Mouse (Mus musculus) CD4-positive helper T cell, adult 2 months (primary cell): ENCODE measurements around the gene Afp.

ENCODE experiments used
- DNase-seq: peaks from one replicate; pipeline ENCODE4 v3.0.0-alpha.2; 2012; ENCODE audit warnings: low read depth, missing footprints, low spot score

Gene Afp

GRCm38 (mm10) chr5:90490518-90490917 lies at the start of gene Afp:
Gene Afp (plus strand): TSS chr5:90490737.
- no peak for DNase-seq

GRCm38 (mm10) chr5:90447577-90447976 lies 43.0 kb upstream of the Afp start:
- DNase-seq: no peak

GRCm38 (mm10) chr5:90449961-90450360 lies 40.6 kb upstream of the Afp start:
- DNase-seq: no peak

- peak; percentile 57 for DNase-seq
Observed at GRCm38 (mm10) chr5:90452711-90453110, 37.8 kb upstream of the Afp start.

DNA sequence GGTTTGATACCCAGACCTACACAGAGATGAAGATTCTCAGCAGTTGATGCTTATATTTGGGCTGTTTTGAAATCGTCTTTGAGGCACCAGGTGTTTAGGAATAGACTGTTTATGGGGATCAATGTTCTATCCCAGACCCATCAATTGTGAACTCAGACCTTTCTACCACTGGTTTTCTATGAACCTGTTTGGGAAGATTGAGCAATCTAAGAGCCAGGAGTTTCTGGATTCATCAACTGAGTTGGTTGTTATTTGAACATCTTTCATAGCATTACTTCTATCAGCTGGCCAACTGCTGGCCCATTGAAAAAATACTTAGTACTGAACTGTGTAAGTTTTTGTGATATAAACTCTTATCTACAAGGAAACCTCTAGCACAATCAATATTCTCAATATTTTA lies 33.3 kb upstream of the Afp start:
- DNase-seq: no peak

- no peak for DNase-seq
Observed at GRCm38 (mm10) chr5:90458727-90459126, 31.8 kb upstream of the Afp start.

DNA sequence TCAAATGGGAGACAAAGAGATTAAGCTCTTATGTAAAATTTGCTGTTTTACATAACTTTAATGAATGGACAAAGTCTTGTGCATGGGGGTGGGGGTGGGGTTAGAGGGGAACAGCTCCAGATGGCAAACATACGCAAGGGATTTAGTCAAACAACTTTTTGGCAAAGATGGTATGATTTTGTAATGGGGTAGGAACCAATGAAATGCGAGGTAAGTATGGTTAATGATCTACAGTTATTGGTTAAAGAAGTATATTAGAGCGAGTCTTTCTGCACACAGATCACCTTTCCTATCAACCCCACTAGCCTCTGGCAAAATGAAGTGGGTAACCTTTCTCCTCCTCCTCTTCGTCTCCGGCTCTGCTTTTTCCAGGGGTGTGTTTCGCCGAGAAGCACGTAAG lies 29.9 kb upstream of the Afp start, which contains the start of gene Alb:
Alb (plus strand) TSS at position 279 of the 400 bp plus-strand sequence.
- DNase-seq: no peak

GRCm38 (mm10) chr5:90466806-90467205 lies 23.7 kb upstream of the Afp start:
- DNase-seq: no peak

GRCm38 (mm10) chr5:90467245-90467644 lies 23.3 kb upstream of the Afp start:
- no peak for DNase-seq

- no peak for DNase-seq
Observed at GRCm38 (mm10) chr5:90470836-90471235, 19.7 kb upstream of the Afp start.

- no peak for DNase-seq
Observed at GRCm38 (mm10) chr5:90473902-90474301, 16.6 kb upstream of the Afp start.

DNA sequence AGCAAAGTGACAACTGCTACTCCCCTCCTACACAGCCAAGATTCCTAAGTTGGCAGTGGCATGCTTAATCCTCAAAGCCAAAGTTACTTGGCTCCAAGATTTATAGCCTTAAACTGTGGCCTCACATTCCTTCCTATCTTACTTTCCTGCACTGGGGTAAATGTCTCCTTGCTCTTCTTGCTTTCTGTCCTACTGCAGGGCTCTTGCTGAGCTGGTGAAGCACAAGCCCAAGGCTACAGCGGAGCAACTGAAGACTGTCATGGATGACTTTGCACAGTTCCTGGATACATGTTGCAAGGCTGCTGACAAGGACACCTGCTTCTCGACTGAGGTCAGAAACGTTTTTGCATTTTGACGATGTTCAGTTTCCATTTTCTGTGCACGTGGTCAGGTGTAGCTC lies 16.2 kb upstream of the Afp start:
- DNase-seq: no peak

- no peak for DNase-seq
Observed at GRCm38 (mm10) chr5:90476741-90477140, 13.8 kb upstream of the Afp start.

DNA sequence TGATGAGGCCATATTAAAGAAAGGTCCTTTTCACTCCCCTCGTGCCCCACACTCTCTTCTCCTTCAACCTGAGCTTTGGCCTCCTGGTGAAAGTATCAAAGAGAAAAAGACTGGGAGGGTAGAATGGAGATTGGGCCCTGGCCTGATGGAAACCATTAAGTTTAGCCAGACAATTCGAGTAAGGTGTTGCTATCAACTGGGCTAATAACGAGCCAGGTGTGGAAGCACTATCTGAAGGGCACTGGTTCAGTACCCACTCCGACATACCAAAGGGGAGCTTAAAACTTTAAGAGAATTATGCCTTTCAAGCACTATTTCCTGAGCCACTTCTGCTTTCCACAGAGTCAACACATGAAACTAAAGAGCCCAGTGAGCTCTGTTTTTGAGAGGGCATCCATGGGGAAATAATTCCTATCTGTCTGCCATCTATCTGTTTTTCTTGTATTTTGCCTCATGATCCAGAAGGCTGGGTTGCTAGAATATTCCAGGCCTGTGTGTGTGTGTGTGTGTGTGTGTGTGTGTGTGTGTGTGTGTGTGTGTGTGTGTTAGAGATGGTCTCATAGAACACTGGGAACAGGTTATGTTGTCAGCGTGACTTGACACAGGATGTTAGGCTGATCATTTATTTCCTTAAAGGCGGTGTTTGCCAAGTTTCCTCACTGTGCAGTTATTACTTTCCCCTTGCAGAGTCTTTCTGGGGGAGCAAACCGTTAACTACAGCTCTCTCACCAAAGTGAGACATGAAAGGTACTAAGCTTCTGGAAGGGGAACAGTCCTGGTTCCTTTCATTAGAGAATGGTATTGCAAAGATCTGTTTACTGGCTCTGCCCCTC lies 13.0 kb upstream of the Afp start:
- no peak for DNase-seq

DNA sequence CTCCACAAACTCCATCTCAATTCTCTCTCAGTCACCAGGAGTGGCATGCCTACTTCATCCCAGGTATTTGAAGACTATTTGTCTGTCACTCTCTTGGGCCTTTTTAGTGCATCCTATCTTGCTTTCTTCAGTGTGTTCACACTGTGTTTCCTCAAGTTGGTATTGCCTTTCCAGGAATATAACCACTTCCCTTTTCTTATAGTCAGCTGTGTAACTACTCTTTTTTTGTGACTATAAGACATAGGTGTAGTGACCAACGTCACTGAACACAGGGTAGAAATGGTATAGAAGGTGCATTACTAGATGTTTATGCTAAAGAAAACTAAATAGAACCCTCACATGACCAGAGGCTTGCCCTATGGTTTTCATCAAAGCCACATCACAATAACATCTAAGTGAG lies 11.7 kb upstream of the Afp start:
- no peak for DNase-seq

- DNase-seq: no peak
Observed at GRCm38 (mm10) chr5:90485597-90485996, 4.9 kb upstream of the Afp start.

DNA sequence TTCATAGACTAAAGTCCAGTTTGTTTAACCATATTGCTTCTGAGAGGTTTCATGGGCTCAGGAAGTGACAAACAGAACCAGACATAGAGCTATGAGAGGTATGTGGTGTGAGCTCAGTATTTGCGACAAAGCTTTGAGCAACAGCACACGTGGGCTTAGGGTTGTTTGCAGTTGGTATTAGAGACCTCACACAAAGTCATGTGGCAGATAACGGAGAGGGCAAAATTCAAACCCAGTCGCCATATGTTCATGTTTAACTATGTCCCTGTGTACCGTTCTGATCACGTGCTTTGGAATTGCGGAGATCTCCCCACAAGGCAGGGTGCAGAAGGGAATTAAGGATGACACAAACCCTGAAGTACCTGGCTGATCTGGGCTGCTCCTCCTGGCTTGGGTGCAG lies 2.2 kb upstream of the Afp start:
- no peak for DNase-seq

DNA sequence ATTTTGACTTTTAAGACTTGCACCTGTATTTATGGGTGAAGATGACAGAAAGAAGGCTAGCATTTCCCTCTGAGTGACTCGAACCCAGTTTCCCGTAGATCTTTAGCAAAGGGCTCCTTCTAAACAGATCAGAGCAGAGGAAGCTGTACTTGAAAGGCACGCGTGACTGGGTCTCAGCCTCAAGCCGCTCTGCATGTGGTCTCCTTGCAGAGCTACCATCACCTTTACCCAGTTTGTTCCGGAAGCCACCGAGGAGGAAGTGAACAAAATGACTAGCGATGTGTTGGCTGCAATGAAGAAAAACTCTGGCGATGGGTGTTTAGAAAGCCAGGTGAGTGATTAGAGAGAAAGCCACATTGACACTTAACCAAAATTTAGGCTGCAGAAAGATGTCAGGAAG lies 1.9 kb downstream of the Afp start:
- peak; percentile 70 for DNase-seq

GRCm38 (mm10) chr5:90494308-90494707 lies 3.8 kb downstream of the Afp start:
- DNase-seq: no peak

DNA sequence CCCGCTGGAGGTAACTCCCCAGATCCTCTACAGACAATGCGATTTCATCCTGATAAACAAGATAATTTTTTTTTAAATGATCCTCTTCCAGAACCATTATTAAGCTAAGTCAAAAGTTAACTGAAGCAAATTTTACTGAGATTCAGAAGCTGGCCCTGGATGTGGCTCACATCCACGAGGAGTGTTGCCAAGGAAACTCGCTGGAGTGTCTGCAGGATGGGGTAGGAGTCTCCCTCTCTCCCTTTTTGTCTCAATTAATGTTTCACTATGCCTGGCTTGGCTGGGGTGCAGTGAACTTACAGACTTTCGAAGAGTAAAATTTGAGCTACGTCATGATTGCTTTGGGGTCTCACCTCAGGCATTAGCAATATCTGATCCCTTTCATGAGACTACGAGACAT lies 9.0 kb downstream of the Afp start:
- DNase-seq: no peak

GRCm38 (mm10) chr5:90500714-90501113 lies 10.2 kb downstream of the Afp start:
- DNase-seq: peak; percentile 66

DNA sequence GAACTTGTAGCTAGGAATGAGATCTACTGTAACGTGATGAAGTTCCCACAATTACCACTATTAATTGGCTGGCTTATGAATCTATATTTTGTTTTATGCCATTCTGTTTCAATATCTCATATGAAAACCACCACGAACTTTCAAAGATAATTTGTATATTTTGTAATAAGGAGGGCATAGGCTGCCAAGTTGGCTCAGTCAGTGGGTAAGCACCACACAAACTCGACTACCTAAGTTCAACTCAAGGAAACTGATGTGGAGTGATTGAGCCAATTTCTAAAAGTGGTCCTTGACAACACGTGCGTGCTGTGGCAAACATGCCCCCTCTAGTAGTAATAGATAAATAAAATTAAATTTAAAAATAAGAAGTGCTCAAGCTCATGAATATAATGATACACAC lies 11.2 kb downstream of the Afp start:
- no peak for DNase-seq

GRCm38 (mm10) chr5:90504742-90505141 lies 14.2 kb downstream of the Afp start:
- no peak for DNase-seq

DNA sequence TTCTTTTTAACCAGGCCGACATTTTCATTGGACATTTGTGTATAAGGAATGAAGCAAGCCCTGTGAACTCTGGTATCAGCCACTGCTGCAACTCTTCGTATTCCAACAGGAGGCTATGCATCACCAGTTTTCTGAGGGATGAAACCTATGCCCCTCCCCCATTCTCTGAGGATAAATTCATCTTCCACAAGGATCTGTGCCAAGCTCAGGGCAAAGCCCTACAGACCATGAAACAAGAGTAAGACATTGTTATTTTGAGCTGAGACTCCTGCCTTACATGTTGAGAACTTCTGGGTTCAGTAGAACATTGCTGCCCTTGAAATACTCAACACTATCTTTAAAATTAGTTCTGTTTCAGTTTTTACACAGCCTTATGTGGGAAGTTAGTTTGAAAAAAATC lies 16.0 kb downstream of the Afp start:
- no peak for DNase-seq
